Mouse (Mus musculus) ES-CJ7 (cell line): ENCODE data around the gene Itgbl1.

Experiments
- DNase-seq: peaks from one replicate; pipeline ENCODE4 v3.0.0; 2011; ENCODE audit warnings: low read depth, low spot score

Itgbl1 gene

GRCm38 (mm10) chr14:123967996-123968395 lies 308.2 kb downstream of the Itgbl1 start:
- no peak for DNase-seq

DNA sequence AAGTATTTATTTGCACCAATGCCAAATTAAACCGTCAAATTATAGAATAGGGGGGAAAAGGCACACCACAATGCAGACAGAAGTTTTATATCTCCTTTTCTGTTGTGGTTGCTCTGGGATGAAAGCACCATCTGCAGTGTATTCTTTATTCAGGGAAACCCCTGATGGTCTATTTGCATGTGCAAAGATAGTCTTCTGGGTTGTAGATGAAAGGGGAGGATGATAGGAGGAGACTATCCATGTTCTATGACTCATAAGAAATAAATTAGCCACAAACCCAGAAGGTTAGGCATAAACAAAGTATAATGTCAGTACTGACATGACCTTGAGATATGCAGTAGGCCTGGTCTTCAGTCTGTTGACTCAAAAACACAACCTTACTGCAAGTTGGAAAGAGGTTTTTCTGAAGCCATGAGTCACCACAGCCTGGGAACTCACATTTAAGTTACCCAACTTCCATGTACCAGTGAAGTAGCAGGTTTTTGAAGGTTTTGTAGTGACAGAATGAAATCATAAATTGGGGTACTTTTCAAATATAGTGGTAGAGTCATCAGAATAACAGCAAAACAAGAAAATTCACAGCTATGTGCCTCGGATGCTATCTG lies 330.9 kb downstream of the Itgbl1 start:
- DNase-seq: no peak
